Mouse (Mus musculus) forebrain, embryonic 14.5 days (tissue): ENCODE results near the gene Utrn. TPM values are rescaled to one million over a fixed set of nuclear protein-coding genes. Genes with fewer than 3 reads are reported as not detected.
A peak's percentile ranks its signal among the peaks of the same experiment; 100 is the strongest.

ENCODE experiments used
- ATAC-seq: fragments of 200-750 bp; cut with Nextera tagmentation; 2 replicates; pipeline ENCODE4 v1.8.0; 2017; ENCODE audit warnings: mild to moderate bottlenecking, moderate library complexity
- DNase-seq: peaks from one replicate; pipeline ENCODE4 v3.0.0-alpha.2; 2015; ENCODE audit warnings: low spot score
- H3K27ac ChIP-seq: fragments of 300-500 bp; sonication (generic); 2 replicates; pipeline ENCODE4 v1.5.1; 2014; ENCODE audit warnings: low read depth, mild to moderate bottlenecking, control low read depth, low read length, moderate library complexity
- H3K27me3 ChIP-seq: fragments of 300-500 bp; sonication (generic); replicated peaks from 2 replicates; pipeline ENCODE4 v1.6.1; 2014; ENCODE audit warnings: low read length, control low read depth, mixed read lengths; ENCODE audit not compliant: control insufficient read depth, insufficient read depth
- H3K36me3 ChIP-seq: fragments of 300-500 bp; sonication (generic); 2 replicates; pipeline ENCODE4 v1.6.1; 2014; ENCODE audit warnings: low read length, control low read depth; ENCODE audit not compliant: control insufficient read depth, insufficient read depth
- H3K4me1 ChIP-seq: fragments of 300-500 bp; sonication (generic); 2 replicates; pipeline ENCODE4 v1.6.1; 2014; ENCODE audit warnings: antibody characterized with exemption, low read length, control low read depth; ENCODE audit not compliant: control insufficient read depth, insufficient read depth
- H3K4me2 ChIP-seq: fragments of 300-500 bp; sonication (generic); 2 replicates; pipeline ENCODE4 v1.6.1; 2014; ENCODE audit warnings: mild to moderate bottlenecking, control low read depth, low read length
- H3K4me3 ChIP-seq: fragments of 300-500 bp; sonication (generic); 2 replicates; pipeline ENCODE4 v1.5.1; 2014; ENCODE audit warnings: low read depth, low read length, control low read depth
- H3K9ac ChIP-seq: fragments of 300-500 bp; sonication (generic); 2 replicates; pipeline ENCODE4 v1.6.1; 2014; ENCODE audit warnings: mild to moderate bottlenecking, low read length, control low read depth, moderate library complexity
- H3K9me3 ChIP-seq: fragments of 300-500 bp; sonication (generic); replicated peaks from 2 replicates; pipeline ENCODE4 v1.6.1; 2016; ENCODE audit warnings: low read length, control low read depth, mixed read lengths; ENCODE audit not compliant: control insufficient read depth
- WGBS: fragments of 180-500 bp; shearing (Covaris S2); extraction: QIAGEN DNeasy Blood & Tissue Kit; methylation state at CpG from one replicate; pipeline ENCODE4 v1.1.7; 2014; 5-methylcytosine and 5-hydroxymethylcytosine counted together
- polyA plus RNA-seq: library from polyadenylated mRNA; unstranded; fragments of >200 nt; fragmentation: Nextera tagmentation; extraction: Ambion mirVana; gene quantifications from 2 replicates; pipeline ENCODE4 v1.2.1, GENCODE M21; 2014

The Utrn gene
- polyA plus RNA-seq, 1 experiment from 2014 or later, result 7.2 TPM

DNA sequence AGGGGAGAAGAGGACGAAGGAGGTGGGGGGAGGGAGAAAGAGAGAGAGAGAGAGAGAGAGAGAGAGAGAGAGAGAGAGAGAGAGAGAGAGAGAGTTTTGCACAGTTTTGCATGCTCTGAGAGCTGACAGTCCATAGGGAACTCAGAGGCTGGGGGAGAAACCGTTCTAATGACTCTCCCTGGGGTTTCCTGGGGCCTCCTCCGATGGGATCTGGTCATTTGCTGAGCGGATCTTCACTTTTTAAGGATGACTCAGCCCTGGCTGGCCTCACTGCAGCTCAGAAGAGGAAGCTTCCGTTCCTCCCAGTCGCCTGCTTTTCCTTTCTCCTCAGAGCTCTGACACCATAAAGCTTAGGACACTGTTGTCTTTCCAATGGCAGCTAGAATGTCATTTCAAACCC, 295.6 kb downstream of the Utrn start:
- H3K27ac ChIP-seq, result no peak overlapping the region
- H3K4me1 ChIP-seq, result peaks cover 6% of the 10 kb centered on the region; the same call in 1 of the 2 replicates
- no peak overlapping the region for H3K4me3 ChIP-seq
- 15% methylated on average over 6 of the region's 6 CpGs for WGBS
- ATAC-seq, result no peak
- no peak overlapping the region for H3K4me2 ChIP-seq
- no peak for DNase-seq
- no peak overlapping the region for H3K9ac ChIP-seq
- H3K27me3 ChIP-seq, result no peaks in the 10 kb centered on the region
- no peaks in the 10 kb centered on the region for H3K9me3 ChIP-seq
- no peaks in the 10 kb centered on the region for H3K36me3 ChIP-seq

DNA sequence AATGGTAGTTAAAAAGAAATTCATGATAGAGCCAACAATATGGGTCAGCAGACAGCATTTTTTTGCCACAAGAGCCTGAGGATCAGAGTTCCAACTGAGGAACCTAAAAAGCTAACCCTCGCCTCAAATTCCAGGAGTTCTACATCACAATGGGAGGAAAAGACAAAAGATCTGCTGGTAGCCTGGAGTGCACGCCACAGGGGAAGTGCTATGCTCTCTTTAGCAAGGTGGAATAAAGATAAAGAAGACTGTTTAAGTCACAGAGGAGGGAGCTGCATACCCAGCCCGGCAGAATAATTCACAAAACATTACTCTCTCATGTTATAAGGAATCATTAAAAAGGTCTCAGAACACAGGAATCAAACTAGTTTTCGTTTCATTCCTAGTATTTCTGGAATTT, 296.4 kb downstream of the Utrn start:
- Histone ChIP-seq H3K4me3 (no peak overlapping the region), H3K27me3 (no peaks in the 10 kb centered on the region), H3K36me3 (no peaks in the 10 kb centered on the region), H3K4me2 (no peak overlapping the region), H3K9ac (no peak overlapping the region), H3K4me1 (peaks cover 6% of the 10 kb centered on the region; the same call in 1 of the 2 replicates), H3K9me3 (no peaks in the 10 kb centered on the region), H3K27ac (no peak overlapping the region)
- WGBS, result 6% methylated on average over 4 of the region's 4 CpGs
- no peak for DNase-seq
- no peak for ATAC-seq

- no peak for ATAC-seq
- H3K9ac ChIP-seq, result no peak overlapping the region
- H3K27me3 ChIP-seq, result no peaks in the 10 kb centered on the region
- H3K4me1 ChIP-seq, result no peaks in the 10 kb centered on the region
- H3K9me3 ChIP-seq, result no peaks in the 10 kb centered on the region
- no peak overlapping the region for H3K4me3 ChIP-seq
- DNase-seq, result no peak
- no peaks in the 10 kb centered on the region for H3K36me3 ChIP-seq
- WGBS, result 74% methylated on average over 4 of the region's 4 CpGs
- no peak overlapping the region for H3K27ac ChIP-seq
- H3K4me2 ChIP-seq, result no peak overlapping the region
Observed at GRCm38 (mm10) chr10:12564425-12564824, 304.7 kb downstream of the Utrn start.

DNA sequence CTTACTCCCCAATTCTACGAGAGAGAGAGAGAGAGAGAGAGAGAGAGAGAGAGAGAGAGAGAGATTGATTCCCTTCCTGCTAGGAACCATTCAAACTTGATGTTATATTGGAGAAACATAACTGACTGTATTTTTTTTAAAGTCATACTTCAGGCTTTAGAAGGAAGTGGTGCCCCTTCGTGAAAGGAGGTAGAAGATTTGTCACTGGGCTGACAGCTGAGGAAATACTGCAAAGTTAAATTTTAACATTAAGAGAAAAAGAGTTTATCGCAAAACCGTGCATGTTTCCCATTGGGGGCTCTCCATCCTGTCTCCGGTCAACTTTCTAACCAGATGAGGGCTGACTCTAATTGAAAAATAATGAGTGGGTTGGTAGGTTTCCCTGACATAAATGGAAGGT, 310.4 kb downstream of the Utrn start:
- no peak for DNase-seq
- Histone ChIP-seq H3K4me1 (no peaks in the 10 kb centered on the region), H3K27me3 (no peaks in the 10 kb centered on the region), H3K36me3 (no peaks in the 10 kb centered on the region), H3K9me3 (no peaks in the 10 kb centered on the region), H3K4me3 (no peak overlapping the region), H3K27ac (no peak overlapping the region), H3K4me2 (no peak overlapping the region), H3K9ac (no peak overlapping the region)
- no peak for ATAC-seq
- WGBS, result 89% methylated on average over 5 of the region's 5 CpGs

DNA sequence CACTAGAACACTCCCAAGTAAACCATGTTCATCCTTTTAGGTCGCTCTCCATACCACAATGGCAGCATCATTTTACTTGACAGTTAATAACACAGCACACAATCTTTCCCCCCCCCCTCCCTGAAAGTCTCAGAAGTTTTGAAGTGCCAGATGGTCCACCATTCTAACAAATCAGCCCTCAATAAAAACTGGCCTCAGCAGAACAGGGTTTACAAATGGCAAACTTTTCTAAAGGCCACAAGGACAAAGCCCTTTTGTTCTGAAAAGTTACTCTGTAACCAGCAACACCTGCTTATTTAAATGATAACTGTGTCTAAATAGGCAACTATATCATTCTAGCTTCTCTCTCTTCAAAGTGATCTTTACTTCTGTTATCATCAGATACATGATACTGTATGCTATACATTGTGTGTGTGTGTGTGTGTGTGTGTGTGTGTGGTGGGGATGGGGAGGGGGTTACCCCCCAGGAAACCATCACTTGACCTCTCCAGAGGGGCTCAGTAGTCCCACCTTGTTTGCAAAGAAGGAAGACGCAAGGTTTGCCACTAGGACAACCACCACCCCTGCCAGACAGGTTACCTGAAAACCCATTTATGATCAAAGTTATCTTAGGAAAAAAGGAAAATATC, 315.0 kb downstream of the Utrn start:
- no peak overlapping the region for H3K9ac ChIP-seq
- H3K4me1 ChIP-seq, result peaks cover 4% of the 10 kb centered on the region; the same call in 1 of the 2 replicates
- no peaks in the 10 kb centered on the region for H3K36me3 ChIP-seq
- no peak overlapping the region for H3K27ac ChIP-seq
- WGBS, result 79% methylated on average over 2 of the region's 2 CpGs
- no peak for ATAC-seq
- H3K27me3 ChIP-seq, result no peaks in the 10 kb centered on the region
- DNase-seq, result no peak
- no peak overlapping the region for H3K4me2 ChIP-seq
- no peak overlapping the region for H3K4me3 ChIP-seq
- no peaks in the 10 kb centered on the region for H3K9me3 ChIP-seq

- Histone ChIP-seq H3K9ac (no peak overlapping the region), H3K9me3 (no peaks in the 10 kb centered on the region), H3K27ac (no peak overlapping the region), H3K4me2 (no peak overlapping the region), H3K36me3 (no peaks in the 10 kb centered on the region), H3K27me3 (no peaks in the 10 kb centered on the region; the same call in 1 of the 2 replicates), H3K4me1 (peaks cover 7% of the 10 kb centered on the region; the same call in 1 of the 2 replicates), H3K4me3 (no peak overlapping the region)
- 66% methylated on average over 5 of the region's 5 CpGs for WGBS
- DNase-seq (no peak), ATAC-seq (no peak)
Observed at GRCm38 (mm10) chr10:12552890-12553278, 316.3 kb downstream of the Utrn start.

GRCm38 (mm10) chr10:12552196-12552889, 316.8 kb downstream of the Utrn start:
- ATAC-seq, result no peak
- no peak overlapping the region for H3K4me2 ChIP-seq
- no peak for DNase-seq
- 63% methylated on average over 11 of the region's 11 CpGs for WGBS
- peaks cover 7% of the 10 kb centered on the region; the same call in 1 of the 2 replicates for H3K4me1 ChIP-seq
- no peak overlapping the region for H3K27ac ChIP-seq
- no peaks in the 10 kb centered on the region for H3K9me3 ChIP-seq
- no peak overlapping the region for H3K4me3 ChIP-seq
- H3K9ac ChIP-seq, result no peak overlapping the region
- H3K27me3 ChIP-seq, result no peaks in the 10 kb centered on the region; the same call in 1 of the 2 replicates
- no peaks in the 10 kb centered on the region for H3K36me3 ChIP-seq

DNA sequence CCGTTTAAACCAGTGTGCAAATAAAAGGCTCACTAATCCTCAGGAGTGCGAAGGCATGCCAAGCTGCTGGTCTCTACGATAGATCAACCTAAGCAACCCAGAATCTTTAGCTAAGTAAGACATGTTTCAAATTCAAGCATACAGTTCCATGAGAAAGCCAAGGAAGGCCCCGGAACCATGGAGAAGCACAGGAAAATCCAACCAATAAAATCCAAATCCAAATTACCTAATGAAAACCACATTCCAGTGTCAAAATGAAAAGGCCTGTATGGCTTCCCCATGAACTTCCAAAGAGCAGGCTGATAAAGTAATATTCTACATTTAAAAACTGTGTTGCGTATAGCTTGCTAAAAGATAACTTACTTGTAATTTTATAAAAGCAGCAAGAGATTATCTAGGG, 317.4 kb downstream of the Utrn start:
- no peak for DNase-seq
- WGBS, result 77% methylated on average over 5 of the region's 5 CpGs

DNA sequence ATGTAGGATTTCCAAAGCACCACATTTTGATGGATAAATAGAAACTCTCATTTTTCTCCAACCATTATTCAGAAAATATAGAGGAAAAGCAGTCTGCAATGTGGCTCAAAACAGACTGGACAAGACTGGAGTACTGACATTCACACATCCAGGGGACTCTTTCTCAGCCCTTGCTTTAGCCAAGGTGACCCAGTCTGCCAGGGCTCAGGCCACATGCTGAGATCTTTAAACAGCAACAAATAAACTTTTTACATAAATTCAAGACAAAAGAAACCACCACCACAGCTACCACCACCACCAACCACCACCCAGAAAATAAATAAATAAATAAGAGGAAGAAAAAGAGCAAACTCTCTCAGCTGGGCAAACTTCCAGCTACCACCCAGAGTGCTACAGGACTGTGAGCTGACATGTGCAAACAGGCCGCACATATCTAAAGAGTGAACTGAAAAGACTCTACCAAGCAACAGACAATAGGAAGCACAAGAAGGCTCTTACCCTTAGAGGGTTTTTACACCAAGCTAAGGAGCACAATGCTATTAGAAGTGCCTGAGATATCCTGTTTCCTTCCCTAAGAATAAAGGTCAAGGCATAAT, 319.1 kb downstream of the Utrn start:
- Histone ChIP-seq H3K4me1 (peaks cover 16% of the 10 kb centered on the region), H3K27ac (no peak overlapping the region), H3K27me3 (no peaks in the 10 kb centered on the region; the same call in 1 of the 2 replicates), H3K9me3 (no peaks in the 10 kb centered on the region), H3K9ac (no peak overlapping the region), H3K36me3 (no peaks in the 10 kb centered on the region), H3K4me2 (no peak overlapping the region), H3K4me3 (no peak overlapping the region)
- DNase-seq (peak; percentile 20), ATAC-seq (no peak)
- WGBS, result 21% methylated on average over 1 of the region's 1 CpGs

More for the DNA sequence above, 317.4 kb downstream of the Utrn start:
- Histone ChIP-seq H3K4me3 (no peak overlapping the region), H3K27me3 (no peaks in the 10 kb centered on the region; the same call in 1 of the 2 replicates), H3K27ac (no peak overlapping the region), H3K4me2 (no peak overlapping the region), H3K9ac (no peak overlapping the region), H3K36me3 (no peaks in the 10 kb centered on the region), H3K9me3 (no peaks in the 10 kb centered on the region), H3K4me1 (peaks cover 10% of the 10 kb centered on the region; the same call in 1 of the 2 replicates)
- ATAC-seq, result no peak
